Mouse (Mus musculus) regulatory T cell (primary cell): ENCODE results near the gene Iqsec1.

Experiments used
- in situ Hi-C: fragments of 300-600 bp; cut with MboI, MseI; formaldehyde crosslinking; loops from one replicate; pipeline ENCODE4 v1.15.1; 2025; ENCODE audit warnings: high pct_unique_total_duplicates

Iqsec1 gene

DNA sequence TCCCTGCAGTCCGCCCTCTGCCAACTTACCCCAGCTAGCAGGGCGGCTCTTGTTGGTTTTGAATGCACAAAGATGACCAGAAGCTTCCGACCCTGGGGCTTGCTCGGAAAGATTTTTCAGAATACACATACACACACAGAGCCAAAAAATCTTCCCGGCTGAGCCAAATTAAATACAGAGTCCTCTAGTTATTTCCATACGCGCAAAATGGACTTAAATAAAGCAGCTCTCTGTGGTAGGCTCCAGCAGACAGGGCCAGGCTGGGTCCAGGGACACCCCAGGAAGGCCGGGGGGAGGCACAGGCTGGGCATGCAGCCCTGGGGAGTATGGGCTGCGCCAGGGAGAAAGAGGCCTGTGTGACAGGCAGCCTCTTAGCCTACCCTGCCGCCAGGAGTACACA is 282.0 kb downstream of the Iqsec1 start:
- in situ Hi-C loops, result no loop called here

DNA sequence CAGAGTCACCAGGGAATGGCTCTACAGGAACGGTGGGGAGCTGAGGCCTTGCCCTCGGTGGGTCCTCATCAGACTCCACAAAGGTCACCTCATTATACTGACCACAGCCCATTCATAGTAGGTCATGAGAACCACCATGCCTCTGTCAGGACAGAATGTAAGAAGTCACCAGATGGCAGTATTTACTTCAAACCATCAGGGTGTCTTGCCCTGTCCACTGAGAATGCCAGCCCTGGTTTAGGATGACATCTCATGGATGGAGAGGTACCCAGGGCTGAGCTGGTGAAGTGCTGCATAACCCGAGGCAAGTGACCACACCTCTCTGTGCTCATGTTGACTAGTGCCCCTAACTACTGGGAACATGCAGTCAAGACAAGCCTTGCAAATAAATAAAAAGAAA is 282.7 kb downstream of the Iqsec1 start:
- in situ Hi-C loops, result no loop called here

DNA sequence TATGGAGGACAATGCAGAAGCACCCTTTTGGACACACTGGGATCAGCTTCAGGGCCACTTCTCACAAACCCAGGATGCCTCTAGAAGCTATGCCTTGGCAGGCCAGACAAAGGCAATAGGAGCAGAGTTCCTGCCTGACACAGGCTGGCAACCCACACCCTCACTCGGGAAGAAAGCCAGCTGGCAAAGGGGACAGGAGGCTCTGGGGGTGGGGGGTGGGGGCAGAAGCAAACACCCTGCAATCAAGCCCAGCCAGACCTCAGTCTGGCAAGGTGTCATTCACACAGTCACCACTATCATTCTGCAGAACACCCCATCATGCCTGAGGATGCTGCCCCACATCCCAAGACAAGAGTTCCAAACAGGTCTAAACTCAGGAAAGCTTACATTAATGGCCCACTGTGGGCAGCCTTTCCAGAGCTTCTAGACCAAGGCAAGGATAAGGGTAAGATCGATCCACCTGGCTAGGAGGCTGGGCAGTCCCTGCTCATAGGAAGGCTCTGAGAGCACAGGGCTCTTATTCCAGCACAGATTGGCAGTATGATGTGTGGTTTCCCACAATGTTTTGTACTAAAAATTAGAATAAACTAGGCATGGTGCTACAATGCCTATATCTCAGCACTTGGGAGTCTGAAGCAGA is 283.7 kb downstream of the Iqsec1 start:
- in situ Hi-C loops, result no loop called here

DNA sequence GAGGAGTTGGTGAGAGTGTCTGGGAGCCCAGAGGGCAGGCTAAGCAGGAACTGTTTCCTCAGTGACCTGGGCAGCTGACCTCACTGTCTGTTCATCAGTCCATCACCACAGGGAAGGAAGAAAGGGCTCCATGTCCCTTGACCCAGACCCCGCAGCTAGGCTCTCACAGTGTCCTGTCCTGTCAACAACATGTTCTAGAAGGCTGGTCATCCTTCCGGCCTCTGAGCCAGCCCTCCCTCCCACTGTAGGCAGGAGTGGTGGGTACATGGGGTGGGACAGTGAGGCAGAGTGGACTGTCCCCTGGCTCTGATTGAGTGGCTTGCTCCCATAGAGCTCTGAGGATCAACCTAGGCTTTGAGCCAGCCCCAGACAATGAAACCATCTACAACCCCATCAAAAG is 284.7 kb downstream of the Iqsec1 start:
- in situ Hi-C loops, result no loop called here

DNA sequence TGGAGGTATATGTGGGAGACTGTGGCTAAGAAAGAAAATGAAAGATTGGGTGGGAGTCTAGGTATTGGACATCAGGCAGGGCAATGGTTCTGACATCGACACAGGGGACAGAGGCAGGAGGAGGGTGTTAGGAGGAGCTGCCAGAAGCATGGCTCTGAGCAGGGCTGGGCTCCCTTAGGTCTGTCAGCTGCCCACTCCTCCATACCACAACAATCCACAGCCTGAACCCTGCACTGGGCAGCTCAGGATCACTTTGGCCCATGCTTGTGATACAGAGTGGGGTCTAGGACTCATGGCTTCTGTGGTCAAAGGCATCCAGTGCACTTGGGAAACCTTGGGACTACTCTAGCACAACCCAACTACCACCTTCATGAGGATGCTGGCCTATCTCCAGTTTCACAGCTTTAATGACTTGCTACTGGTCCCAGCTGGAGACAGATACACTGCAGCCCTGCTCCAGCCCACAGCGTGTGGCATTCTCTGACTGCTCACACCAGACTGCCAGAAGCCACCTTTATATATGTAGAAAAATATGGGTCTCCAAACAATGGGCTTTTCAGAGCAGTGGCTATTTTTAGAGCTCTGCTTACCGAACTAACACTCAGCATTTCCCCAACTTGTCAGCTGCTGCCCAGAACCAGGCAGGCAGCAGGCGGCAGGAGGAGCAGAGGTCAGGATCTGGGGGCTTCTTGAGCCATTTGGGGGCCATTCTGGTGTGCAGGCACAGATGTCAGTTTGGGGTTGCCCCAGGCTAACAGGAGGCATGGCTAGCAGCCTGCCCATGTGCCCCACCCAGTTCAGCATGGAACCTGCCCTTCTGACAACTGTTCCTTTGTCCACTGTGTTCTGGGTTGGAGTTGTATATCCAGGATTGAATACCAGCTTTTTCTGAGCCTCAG is 285.4 kb downstream of the Iqsec1 start:
- in situ Hi-C loops, result no loop called here

DNA sequence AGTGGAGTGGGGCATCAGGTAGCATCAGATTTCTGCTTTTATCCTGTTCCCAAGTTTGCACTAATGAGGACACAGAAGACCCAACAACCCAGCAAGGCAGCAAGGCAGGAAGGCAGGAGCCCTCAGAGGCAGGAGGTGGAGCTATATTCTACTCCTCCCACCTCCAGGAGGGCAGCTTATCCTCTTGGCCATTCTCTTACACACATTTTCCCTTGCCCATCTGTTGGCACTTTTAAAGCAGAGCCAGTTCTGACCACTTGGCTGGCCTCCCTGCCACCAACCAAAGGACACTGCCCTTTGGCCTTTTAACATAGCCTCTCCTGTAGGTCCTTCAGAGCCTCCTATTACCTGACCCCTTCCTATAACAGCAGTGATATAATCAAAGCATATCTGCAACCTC is 286.3 kb downstream of the Iqsec1 start:
- in situ Hi-C loops, result no loop called here

DNA sequence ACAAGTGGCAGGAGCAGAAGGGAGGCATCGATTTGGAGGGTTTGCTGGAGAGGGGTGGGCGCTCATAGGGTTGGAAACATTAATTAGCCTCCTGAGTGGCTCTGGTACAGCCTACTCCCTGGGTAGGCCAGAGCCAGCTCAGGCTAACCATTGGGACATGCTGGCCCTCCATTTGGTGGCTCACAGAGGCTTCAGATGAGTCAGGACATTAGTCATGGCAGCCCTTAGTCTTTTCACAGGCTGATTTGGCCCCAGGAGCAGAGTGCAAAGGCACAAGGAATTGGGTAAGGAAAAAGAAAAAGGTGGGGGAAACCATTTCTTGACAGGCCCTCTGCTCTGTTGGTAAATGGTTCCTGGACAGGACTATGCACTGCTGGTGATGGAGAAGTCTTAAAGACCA is 287.1 kb downstream of the Iqsec1 start:
- in situ Hi-C loops, result no loop called here

DNA sequence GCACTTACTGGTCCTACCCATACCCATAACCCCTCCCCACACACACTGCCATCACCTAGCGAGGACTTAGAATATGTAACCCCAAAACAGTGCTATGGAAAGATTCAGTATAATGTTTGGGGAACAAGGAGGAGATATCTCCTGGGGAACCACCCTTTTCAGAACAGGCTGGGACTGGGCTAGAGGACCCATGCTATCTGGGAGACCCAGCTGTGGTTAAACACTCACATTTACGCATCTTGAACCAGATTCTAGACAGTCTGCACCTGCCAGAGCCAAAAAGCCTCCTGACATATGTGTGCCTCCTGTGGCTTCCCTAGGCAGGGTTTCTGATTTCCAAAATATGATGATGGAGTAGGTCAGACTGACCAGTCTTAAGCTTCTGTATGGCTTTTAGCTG is 287.7 kb downstream of the Iqsec1 start:
- in situ Hi-C loops, result no loop called here

DNA sequence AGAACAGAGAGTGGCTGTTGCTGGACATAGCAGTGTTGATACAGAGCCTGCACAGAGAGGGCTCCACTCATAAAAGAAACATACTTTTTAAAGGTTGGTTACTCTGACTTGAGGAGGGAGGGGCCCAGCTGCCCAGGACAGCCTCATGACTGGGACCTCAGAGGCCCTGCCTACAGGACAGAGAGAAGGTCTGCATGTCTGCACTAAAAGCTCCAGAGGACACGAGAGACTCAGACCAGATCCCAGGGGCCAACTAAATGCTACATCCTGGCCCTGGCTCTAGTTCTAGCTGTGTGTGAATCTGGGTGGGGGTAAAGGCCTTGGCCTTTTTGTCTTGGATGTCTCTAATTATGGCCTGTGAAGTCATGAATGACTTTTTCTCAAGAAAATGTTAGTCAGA is 288.4 kb downstream of the Iqsec1 start:
- in situ Hi-C loops, result no loop called here

DNA sequence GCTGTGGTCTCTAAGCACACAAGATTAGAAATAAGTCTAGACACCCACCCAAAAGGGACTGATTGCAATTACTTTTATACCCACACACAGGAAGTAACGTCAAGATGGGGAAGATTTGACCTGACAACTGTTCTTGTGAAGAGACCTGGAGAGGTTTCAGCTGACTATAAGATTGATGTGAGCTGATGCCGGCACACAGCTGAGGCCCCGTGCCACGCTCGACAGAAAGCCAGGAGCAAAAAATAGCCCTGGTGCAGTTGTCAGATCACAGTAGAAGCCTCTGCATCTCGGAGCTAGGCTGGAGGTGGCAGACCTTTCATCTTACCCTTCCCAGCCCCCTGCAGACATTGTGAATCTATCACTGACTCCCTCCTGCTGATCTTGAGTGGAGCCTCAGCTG is 289.6 kb downstream of the Iqsec1 start:
- in situ Hi-C loops, result no loop called here

DNA sequence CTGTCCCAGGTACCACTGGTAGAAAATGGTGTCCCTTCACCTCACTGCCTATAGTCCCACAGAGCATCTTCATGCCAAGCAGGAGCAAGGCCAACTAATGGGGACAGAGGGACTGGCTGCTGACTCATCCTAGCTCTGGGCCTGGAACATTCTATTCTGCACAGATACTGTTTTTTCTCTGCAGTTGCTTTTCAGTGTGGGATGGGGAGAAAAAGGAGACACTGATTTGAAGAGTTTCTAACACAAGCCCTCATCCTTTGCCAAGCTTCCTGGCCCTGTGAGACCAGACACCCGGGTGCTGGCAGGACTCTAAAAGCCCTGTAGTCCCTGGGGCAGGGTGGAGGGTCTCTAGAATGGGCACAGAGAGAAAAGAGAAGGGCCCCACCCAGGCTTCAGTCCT is 292.7 kb downstream of the Iqsec1 start:
- in situ Hi-C loops, result no loop called here

DNA sequence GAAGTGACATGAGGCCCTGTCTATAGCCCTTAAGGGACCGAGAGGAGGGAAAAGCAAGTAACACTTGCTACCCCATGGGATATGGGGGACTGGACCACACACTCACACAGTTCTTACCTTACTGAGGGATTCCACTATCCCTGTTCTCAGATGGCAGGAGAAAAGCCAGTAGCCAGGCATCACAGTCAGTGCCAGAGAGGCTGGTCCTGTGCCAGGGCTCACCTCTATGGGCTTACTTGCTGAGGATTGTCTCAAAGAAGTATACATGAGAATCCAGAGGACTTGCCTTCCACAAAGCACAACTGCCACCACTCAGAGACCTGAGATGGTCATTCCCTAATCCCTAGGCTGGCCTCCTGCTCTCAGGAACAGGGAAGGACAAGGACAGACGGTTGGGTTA is 296.1 kb downstream of the Iqsec1 start:
- in situ Hi-C loops, result no loop called here

DNA sequence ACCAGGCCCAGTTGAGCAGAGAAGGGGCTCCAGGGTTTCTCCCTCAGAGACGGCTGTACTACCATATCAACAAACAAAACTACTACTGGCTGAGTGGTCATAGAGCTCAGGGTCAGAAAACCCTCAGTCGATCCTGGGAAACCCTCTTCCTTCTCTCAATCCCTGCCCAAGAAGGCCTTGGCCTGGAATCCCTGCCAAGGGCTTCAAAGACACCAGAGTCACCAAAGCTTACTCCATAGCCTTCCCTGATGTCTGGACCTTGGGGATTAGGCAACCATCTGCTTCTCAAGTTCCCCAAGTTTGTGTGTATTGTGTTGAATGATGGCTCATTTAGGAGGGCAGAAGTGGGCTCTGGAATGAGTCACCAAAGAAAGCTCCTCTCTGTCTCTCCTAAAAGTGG is 296.6 kb downstream of the Iqsec1 start:
- in situ Hi-C loops, result no loop called here

DNA sequence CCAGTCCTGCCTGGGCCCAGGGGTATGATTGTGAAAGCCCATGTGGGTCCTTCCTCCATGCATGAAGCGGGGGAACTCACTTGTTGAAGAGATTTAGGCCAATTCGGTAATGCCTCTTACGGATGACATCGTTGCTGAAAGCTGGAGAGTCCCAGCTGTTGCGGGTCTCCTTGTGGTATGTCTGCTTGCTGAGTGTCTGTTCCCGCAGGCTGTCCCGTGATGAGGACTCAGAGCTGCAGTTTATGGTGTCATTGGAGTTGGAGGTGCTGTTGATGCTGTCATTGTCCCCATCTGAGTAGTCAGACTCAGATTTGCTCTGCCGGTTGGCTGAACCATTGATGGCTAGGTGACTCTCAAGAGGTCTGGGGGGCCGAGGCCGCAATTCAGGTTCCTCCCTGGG is 299.0 kb downstream of the Iqsec1 start:
- in situ Hi-C loops, result no loop called here

DNA sequence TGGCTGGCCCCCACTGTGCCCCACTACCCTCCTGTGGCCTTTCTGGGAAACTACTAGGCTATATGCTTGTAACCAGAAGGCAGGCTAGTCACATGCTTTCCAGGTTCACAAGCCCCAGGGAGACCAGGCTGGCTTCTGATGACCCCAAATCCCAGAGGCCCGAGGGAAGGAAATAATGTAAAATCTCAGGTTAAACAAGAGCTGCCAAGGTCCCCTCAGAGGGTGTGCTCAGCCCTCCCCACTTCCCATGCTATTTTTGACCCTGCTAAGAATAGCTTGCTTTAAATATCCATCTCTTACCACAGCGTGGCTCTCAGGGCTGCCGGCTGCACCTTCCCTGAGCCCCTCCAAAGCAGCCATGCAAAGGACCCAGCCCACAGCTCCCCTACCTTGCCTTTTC is 299.7 kb downstream of the Iqsec1 start:
- in situ Hi-C loops, result no loop called here

DNA sequence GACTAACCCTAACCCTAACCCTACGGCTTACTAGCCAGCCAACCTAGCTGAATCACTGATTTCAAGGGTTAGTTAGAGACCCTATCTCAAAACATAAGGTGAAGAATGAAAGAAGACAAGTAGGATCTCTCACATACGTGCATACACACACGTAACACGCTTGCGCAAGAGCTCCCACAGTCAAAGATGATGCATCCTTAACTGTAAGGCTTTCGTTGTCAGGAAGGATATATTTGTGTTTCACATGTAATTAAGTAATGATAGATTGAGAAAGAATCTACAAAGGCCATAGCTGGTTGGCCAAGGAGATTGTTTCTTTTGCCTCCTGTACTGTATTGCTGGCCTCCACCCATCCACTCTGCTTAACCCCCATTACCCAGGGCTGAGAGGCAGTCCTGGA is 300.5 kb downstream of the Iqsec1 start:
- in situ Hi-C loops, result no loop called here

DNA sequence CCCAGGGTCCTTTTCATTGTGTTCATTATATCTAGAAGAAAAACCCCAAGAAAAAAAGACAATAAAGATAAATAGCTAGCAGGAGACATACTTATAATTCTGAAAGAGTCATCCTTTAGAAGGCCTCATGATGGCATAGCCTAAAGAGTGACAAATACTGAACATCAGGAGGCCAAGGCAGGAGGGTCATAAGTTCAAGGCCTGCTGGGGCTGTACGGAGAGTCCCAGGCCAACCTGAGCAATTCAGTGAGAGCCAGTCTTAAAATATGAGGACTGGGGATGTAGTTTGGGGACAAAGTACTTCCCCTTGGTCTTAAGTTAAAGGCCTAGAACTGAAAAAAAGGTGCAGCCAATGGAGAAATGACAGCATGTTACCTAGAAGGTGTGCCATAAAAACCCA is 301.7 kb downstream of the Iqsec1 start:
- in situ Hi-C loops, result no loop called here

DNA sequence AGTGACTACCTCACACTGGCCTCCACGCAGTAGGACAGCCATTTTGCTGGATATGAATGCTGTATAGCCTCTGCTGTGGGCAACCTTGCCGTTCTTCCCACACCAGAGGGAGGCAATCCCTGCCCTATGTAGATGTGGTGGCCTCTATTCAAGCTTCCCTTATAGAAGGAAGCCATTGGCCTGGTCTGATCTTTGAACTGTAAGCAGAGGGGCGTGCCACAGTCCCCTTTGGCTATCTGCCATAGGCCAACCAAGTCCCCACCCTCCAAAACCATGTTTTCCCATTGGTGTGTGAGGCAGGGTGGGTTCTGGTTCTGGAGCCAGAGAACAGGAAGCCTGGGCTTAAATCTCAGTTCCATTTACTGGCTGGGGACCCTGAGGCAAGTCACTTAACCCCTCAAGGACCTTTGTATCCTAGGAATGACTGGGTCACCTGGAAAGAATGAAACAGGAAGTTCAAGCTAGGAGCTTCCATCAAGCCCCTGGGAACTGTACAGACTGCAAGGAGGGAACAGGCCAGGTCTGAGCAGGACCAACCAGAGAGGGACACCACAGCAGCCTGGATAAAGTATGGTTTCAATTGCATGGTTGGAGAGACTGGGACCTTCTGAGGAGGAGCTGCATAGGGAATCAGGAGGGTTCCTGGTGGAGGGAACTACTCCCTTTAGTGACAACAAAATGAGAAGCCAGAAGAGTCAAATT is 304.5 kb downstream of the Iqsec1 start:
- in situ Hi-C loops, result no loop called here

DNA sequence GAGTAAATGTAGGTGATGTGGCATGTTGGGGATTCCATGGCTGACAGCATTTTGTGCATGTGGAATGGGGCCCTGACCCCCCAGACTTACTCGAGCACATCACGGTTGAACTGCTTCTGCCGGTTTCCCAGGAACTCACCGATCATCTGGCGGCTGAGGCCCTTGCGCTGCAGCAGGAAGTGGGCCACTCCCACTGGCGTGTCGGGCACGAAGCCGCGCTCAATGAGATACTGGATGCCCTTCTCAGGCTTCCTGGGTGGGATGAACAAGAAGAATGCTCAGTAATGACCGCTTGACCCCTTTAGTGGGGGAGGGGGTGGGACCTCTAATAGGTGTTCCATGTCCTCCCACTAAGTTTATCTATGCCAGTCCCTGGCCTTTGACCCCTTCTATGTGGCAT is 308.1 kb downstream of the Iqsec1 start:
- in situ Hi-C loops, result no loop called here

DNA sequence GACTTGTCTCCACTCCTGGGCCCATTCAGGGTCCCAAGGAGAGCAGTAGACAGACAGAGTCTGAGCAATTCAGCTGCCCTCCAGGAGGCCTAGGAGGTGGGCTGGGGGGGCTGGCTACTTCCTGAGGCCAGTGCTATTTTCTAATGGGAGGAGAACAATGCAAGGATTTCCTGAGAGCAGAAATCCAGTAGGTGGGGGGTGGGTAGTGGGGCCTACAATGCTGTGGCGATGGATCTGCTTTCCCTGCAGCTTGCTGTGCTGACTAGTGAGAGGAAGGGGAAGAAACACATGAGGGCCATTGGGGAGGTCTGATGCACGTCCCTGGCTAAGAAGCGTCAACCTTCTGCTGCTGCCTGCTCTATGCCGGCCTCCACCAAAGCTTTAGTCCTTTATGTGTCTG is 309.7 kb downstream of the Iqsec1 start:
- in situ Hi-C loops, result no loop called here

DNA sequence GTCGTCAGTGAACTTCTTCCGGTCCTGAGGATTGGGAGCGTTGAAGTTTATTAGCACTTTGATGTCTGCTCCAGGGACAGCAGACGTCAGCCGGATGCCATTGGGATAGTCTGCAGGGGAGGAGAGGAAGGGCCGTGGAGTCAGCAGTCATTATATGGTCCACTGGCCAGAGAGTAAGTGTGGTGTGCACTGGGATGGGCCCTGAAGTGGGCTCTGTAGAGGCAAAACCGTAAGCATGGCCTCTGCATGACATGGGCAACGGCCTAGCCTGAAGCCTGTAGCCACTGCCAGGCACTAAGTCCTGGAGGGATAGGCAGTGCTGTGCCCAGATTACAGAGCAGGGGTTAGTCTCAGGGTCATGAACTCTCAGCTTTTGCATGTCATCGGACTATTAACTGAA is 319.8 kb downstream of the Iqsec1 start:
- in situ Hi-C loops, result no loop called here

DNA sequence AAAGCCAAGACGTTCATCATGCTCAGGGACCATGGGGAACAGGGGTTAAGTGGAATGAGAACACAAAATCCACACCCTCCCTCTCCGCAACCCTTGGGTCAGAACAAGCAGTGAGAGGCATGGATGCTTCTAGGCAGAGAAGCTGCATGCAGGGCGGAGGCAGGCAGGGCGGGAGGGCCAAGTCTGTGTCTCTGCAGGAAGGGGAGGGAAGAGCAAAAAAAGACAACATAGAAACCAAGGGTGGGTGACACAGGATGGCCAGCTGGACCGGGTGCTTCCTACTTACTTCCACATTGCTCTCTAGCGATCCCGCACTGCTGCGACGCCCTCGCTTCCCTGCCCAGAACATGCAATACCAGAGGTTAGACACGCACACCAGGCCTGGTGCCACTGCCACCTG is 324.7 kb downstream of the Iqsec1 start:
- in situ Hi-C loops, result no loop called here

DNA sequence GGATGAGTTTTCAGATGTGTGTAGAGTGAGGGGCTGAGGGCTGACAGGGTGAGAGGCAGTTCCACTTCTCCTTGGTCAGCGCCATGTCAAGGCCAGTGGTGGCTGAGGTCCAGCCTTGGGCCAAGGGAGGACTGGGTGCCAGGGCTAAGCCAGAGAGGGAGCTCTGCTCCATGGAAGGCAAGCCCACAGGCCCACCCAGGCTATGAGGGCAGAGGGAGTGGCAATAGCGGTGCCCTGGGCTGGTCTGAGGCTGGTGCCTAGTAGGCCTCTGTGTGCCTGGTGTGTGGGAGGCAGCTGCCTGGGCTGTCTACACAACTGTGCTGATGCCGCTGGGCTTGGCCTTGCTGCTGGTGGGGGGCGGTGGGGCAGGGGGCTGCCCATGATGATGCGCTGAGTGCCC is 326.3 kb downstream of the Iqsec1 start:
- in situ Hi-C loops, result no loop called here
